Mouse (Mus musculus) gastrocnemius, adult 2 months (tissue): ENCODE results near the gene Olfr374. TPM values are rescaled to one million over a fixed set of nuclear protein-coding genes. Genes with fewer than 3 reads are reported as not detected.

Experiments
- DNase-seq: peaks from one replicate; pipeline ENCODE4 v3.0.0; 2022
- H3K27ac ChIP-seq: fragments of 200-600 bp; 2 replicates; pipeline ENCODE4 v1.8.1; 2022; ENCODE audit warnings: mild to moderate bottlenecking
- H3K4me3 ChIP-seq: fragments of 200-600 bp; 2 replicates; pipeline ENCODE4 v1.8.1; 2022; ENCODE audit warnings: mild to moderate bottlenecking, moderate library complexity
- CTCF ChIP-seq: fragments of 200-600 bp; IDR thresholded peaks from 2 replicates; pipeline ENCODE4 v1.8.1; 2022; ENCODE audit warnings: antibody characterized with exemption, mild to moderate bottlenecking, moderate library complexity
- intact Hi-C: fragments of 180-260 bp; cut with DNase I; formaldehyde crosslinking; loops from one replicate; pipeline ENCODE4 v1.15.1; 2025
- total RNA-seq, 2 experiments: library from RNA; stranded (reverse); gene quantifications; 2 replicates each; pipeline ENCODE4 v1.2.3; 2021

The Olfr374 gene
- total RNA-seq, 2 experiments from 2014 or later, result not detected

DNA sequence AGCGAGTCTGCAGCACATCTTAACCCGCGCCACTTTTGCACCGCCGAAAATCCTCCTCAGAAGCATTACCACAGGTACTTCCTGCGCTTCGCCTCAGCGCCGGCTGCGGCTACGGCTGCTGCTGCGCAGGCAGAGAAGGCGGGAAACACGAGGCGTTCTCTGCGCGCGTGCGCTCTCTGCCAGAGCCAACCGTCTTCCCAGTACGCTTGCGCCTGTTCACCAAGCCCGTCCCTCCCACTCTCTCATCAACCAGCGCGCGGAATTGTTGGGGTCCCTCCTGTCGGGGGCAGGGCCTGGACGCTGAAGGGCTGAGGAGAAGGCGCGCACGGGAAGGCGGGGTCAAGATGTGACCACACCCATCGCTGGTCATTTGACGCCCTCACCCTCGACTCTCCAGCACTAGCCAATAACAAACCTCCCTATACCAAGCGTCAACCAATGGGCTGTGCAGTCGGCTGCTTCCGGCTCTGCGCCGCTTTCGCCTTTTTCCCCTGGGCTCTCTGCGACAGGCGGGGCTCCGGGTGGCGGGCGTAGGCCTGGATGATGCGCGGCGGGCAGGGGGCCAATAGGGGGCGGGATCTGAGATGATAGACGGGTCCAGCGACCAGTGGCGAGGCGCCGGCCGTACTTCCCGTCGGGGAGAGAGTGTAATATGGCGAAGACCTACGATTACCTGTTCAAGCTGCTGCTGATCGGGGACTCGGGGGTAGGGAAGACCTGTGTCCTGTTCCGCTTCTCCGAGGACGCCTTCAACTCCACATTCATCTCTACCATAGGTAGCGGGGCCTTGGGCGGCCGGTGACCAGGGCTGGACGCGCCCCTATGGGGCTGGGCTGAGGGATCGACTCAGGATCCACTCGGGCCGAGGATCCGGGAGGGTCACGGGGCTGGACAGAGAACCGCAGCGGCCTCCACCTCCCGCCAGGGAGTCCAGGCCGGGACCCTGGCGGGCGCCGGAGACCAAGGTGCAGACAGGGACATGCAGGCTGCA is 54.2 kb downstream of the Olfr374 start, which contains the start of gene Rab8a:
Gene Rab8a (plus strand): TSS at position 494 of the 991 bp plus-strand sequence.
- TF ChIP-seq CTCF, result no peak
- Histone ChIP-seq H3K27ac (peak within 1 kb of the TSS; percentile 96), H3K4me3 (peak within 1 kb of the TSS; percentile 92)
- intact Hi-C loops, result loop anchor here (5.0 kb wide), 1 partner anchor 81 kb away; the partner anchor contains the start of gene Ap1m1
- DNase-seq, result peak; percentile 99

GRCm38 (mm10) chr8:72162821-72163220 is 56.0 kb downstream of the Olfr374 start:
- H3K27ac ChIP-seq, result no peak overlapping the region
- DNase-seq, result no peak
- no peak for TF ChIP-seq CTCF
- no peak overlapping the region for H3K4me3 ChIP-seq
- intact Hi-C loops, result loop anchor here (5.0 kb wide), 1 partner anchor 79 kb away; the partner anchor contains the start of gene Ap1m1

Other genes with a start within 250 kb of the Olfr374 start
- 1 to 10 TPM; 2.3 to 2.4 TPM for gene Zfp709, start 225.0 kb upstream of the Olfr374 start, total RNA-seq
- 1 to 10 TPM; 2.8 to 4.2 TPM for gene Zfp882, start 198.4 kb upstream of the Olfr374 start, total RNA-seq
- 10 to 100 TPM; 19.7 to 20.5 TPM for gene Zfp617, start 198.4 kb upstream of the Olfr374 start, total RNA-seq
- 1 to 10 TPM; 2.7 to 5.4 TPM for gene Zfp961, start 156.0 kb upstream of the Olfr374 start, total RNA-seq
- under 1 TPM; 0.31 to 0.47 TPM for gene Cyp4f18, start 97.4 kb upstream of the Olfr374 start, total RNA-seq
- not detected for gene Olfr372, start 65.8 kb upstream of the Olfr374 start, total RNA-seq
- not detected for gene Olfr373, start 23.9 kb upstream of the Olfr374 start, total RNA-seq
- 10 to 100 TPM; 22.2 to 44.0 TPM for gene Tpm4, start 27.9 kb downstream of the Olfr374 start, total RNA-seq
- gene Rab8a, start 54.2 kb downstream of the Olfr374 start, total RNA-seq, result 10 to 100 TPM; 10.4 to 11.4 TPM
- not detected for gene Hsh2d, start 82.6 kb downstream of the Olfr374 start, total RNA-seq
- not detected for gene Cib3, start 105.8 kb downstream of the Olfr374 start, total RNA-seq
- gene Gm11034, start 106.6 kb downstream of the Olfr374 start, total RNA-seq, result not detected
- gene Fam32a, start 112.7 kb downstream of the Olfr374 start, total RNA-seq, result 1 to 10 TPM; 7.8 to 9.5 TPM
- gene Ap1m1, start 133.0 kb downstream of the Olfr374 start, total RNA-seq, result 10 to 100 TPM; 25.8 to 26.0 TPM
- gene Gm10282, start 198.2 kb downstream of the Olfr374 start, total RNA-seq, result 1 to 10 TPM; 2.8 to 4.8 TPM
- gene Klf2, start 212.0 kb downstream of the Olfr374 start, total RNA-seq, result 10 to 100 TPM in 1 of 2 experiments, 1 to 10 TPM in 1; 9.1 to 38.9 TPM